Mouse (Mus musculus) right cerebral cortex, adult 18-20 months (tissue): ENCODE results near the gene Coa7.

ENCODE experiments used
- DNase-seq: peaks from one replicate; pipeline ENCODE4 v3.0.0; 2022; ENCODE audit warnings: mixed read lengths

Coa7 gene

DNA sequence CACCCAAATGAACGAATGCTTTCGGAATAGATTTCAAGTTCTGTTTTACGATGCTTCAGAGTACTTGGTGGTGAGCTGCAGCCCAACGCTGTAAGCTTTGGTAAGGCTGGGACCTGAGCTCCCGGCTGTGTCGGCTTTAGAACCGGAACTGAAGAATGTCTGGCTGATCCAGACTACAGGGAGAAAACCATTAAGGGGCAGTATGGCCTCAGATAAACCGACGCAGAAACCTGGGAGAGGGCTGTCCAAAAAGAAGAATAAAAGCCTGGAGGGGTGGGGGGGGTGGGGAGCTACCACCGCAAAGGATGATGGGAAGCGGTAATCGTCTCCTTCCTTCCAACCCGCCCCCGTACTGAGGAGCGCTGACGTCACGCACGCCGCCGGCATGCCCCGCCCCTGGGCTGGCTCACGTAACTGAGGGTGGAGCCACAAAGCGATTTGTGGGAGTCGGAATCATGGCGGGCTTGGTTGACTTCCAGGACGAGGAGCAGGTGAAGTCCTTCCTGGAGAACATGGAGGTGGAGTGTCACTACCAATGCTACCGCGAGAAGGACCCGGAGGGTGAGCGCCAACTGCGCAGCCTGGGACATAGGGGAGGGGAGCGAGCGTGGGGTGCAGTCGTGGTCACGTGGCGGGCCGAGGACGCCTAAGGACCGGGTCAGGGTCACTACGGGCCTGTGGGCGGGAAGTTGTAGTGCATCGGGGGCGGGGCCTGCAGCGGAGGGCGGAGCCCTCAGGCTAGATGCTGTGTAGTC lies at the start of gene Coa7:
TSS of gene Coa7 (plus strand) at position 411 of the 755 bp plus-strand sequence.
- DNase-seq: peak; percentile 97

DNA sequence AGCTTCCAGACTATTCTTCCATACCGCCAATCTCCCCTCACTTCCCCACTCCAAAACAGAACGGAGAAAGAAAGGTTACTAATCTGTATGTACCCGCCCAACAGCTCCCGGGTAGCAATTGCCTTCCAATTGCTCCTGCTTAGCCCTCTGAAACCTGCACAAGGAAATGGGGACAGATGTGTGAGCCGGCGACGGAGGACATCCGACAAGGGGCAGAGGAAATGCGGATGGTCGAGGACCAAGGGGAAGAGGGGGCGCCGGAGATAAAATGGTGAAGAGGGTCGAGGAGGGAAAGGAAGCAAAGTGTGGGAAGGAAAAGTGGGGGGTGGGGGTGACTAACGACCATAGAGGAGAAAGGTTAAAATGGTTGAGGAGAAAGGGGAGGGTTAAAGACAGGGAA lies 27.7 kb upstream of the Coa7 start:
- DNase-seq: no peak

DNA sequence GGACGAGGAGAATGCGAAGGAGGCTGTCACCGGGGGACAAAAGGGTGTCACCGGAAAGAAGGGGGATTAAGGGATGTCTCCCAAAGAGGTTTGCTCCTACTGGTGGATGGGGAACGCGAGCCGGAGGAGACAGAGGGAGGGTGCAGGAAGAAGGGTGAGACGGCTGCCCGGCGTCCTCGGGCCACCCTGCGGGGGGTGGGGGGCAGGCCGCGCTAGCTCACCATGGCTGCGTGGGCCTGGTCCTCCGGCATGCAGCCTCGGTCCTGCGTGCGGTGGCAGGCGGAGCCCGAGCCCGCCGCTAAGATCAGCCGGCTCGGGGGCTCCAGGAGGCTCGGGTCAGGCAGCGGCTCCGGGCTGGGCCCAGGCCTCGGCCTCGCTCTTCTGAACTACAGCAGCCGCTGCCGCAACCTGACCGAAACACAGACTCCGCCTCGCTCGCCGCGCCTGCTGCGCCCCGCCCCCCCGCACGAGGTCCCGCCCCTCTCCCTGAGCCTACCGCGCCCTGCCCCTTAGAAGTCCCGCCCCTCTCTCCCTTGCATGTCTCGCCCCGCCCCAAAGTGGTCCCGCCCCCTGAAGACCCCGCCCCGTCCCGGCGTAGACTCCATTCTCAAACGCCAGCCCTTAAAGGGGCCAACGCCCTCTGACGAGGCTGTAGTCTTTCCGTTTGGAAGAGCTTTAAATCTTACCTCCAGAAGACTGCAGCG lies 27.1 kb upstream of the Coa7 start, which contains the start of gene Zyg11b:
TSS of gene Zyg11b (minus strand) at position 427 of the 704 bp plus-strand sequence.
- DNase-seq: peak; percentile 89

DNA sequence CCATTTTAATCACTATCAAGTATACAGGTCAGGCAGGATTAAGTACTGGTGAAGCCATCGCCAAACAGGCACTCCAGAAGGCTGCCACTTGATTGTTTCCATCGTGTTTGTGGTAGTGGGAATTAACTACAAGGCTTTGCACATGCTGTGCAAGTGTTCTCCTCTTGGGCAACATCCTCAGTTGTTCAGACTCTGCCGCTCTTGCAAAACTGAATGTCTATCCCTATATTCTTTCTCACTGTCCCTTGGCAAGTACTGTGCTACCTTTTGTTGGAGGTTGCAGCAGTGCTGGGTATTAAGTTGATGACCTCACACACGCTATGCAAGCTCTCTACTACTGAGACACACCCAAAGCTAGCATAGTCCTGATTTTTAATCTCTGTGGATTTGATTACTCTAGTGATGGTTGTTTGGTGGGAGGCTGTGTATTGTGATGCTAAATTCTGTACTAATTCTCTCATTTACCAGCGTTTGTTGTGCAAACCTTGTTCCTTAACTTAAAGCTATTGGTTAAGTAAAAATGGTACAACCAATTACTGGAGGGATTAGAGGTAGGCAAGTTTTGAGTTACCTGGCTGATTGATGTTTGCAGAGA lies 25.5 kb upstream of the Coa7 start:
- DNase-seq: no peak

DNA sequence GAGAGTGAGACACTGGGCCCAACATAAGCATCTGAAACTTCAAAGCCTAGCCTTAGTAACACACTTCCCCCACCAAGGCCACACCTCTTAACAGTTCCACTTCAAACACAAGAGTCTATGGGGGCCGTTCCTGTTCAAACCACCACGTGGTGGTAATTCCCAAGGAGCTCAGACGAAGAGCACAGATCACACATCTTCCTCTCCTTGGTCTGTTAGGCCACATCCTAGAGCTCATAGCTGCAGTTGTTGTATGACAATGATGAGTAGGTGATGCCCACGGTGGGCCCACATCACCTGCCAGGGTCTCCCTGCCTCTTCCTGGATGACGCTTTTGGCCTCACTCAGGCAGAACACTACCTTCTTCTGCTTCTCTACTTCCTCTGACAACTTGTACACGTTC lies 17.2 kb upstream of the Coa7 start:
- DNase-seq: no peak

DNA sequence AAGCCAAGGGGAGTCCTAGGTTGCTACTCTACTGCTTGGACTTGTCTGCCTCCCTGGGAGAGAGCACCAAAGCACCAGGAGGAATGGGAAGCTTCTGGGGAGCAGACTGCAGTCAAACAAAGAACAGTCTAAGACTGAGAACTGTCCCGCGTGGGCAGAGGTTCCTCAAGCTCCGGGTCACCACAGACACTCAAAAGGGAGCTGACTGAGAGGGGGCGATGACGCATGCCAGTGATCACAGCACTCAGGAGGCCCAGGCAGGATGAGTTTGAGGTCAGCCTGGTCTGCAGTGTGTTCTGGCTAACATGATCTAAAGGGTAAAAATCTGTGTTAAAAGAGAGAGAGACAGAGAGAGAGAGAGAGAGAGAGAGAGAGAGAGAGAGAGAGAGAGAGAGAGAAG lies 13.9 kb upstream of the Coa7 start:
- DNase-seq: no peak

- DNase-seq: no peak
Measured at GRCm38 (mm10) chr4:108317656-108318605, 10.0 kb upstream of the Coa7 start.

DNA sequence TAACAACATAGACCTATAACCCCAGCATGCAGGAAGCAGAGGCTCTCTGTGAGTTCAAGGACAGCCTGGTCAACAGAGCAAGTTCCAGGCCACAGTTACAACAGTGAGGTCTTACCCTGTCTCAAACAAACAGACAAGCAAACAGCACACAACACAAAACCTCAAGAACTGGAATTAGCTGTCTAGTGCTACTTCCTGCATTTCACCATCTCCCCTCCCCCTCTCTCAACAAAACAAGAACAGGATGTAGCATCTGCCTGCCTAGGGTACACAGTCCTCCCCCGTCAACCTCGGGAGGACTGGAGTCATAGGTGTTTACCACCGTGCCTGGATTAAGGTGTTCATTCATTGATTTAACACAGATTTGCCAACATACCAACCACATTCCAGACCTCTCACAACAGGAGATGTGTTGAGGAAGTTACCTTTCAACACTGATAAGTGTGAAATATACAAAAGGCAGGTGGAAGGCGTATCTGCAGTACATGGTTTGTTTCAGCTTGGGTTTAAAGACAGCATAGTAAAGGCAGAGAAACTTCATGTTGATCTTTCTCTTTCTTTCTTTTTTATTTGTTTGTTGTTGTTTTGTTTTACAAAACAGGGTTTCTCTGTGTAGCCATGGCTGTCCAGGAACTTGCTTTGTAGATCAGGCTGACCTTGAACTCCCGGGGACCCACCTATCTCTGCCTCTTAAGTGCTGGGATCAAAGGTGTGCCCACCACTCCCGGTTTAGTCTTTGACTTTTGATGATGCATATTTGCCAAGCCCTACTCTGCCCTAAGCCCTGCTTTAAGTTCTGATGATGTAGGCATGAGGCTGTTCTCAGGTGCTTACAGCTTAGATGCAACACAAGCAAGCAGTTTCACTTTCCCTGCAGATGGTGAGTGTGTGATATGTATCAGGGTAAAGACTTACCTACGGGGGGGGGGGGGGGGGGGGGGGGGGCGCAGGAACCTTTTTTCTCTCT lies 9.0 kb upstream of the Coa7 start:
- no peak for DNase-seq

GRCm38 (mm10) chr4:108319747-108320146 lies 8.2 kb upstream of the Coa7 start:
- no peak for DNase-seq

- DNase-seq: no peak
Measured at GRCm38 (mm10) chr4:108320627-108321380, 7.1 kb upstream of the Coa7 start.

- DNase-seq: no peak
Measured at GRCm38 (mm10) chr4:108323588-108323987, 4.4 kb upstream of the Coa7 start.

- peak; percentile 17 for DNase-seq
Measured at GRCm38 (mm10) chr4:108327071-108327579, 815 bp upstream of the Coa7 start.

DNA sequence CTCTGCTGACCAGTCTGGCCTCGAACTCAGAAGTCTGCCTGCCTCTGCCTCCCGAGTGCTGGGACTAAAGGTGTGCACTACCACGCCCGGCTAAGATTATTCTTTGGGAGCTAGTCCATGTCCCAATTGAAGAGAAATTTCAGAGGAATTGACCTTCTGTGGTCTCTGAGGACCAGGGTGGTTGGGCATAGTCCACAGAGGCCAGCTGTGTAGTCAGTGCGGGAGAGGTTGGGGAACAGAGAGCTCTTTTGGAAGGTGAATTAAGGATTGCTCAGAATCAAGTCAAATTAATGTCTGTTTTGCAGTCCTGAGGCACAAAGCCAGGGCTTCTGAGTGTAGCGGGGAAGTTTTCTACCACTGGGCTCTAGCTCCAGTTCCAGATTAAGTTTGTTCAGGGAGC lies 1.9 kb downstream of the Coa7 start:
- no peak for DNase-seq

- no peak for DNase-seq
Measured at GRCm38 (mm10) chr4:108332041-108332440, 4.1 kb downstream of the Coa7 start.

DNA sequence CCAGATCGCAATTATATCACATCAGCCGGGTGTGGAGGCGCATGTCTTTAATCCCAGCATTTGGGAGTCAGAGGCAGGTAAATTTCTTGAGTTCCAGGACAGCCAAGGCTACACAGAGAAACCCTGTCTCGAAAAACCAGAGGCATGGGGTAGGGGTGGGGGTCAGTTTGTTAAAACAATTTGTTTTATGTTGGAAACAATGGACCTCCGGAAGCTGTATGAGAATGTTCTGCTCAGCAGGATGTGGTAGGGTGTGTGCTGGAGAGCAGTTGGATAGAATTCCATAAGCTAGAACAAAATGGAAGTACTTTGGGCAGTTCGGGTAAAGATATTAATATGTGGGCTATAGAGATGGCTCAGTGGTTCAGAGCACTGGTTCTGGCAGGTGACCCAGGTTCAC lies 7.5 kb downstream of the Coa7 start:
- no peak for DNase-seq

DNA sequence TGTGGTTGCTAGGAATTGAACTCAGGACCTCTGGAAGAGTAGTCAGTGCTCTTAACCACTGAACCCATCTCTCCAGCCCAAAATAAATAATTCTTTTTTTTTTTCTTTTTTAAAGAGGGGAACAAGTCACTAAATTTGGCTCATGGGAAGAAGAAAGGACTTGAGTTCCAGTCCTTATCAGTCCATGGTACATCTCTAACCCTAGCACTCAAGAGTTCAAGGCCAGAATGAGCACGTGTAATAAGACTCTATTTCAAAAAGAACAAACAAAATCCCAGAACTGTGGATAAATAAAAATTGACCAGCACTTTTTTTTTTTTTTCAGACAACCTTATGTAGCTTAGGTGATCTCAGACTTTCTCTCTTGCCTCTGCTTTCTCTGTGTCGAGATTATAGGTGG lies 8.8 kb downstream of the Coa7 start:
- no peak for DNase-seq

GRCm38 (mm10) chr4:108337817-108338216 lies 9.9 kb downstream of the Coa7 start:
- DNase-seq: no peak

- DNase-seq: no peak
Measured at GRCm38 (mm10) chr4:108338321-108338733, 10.4 kb downstream of the Coa7 start.

- peak; percentile 80 for DNase-seq
Measured at GRCm38 (mm10) chr4:108338811-108339210, 10.9 kb downstream of the Coa7 start.

DNA sequence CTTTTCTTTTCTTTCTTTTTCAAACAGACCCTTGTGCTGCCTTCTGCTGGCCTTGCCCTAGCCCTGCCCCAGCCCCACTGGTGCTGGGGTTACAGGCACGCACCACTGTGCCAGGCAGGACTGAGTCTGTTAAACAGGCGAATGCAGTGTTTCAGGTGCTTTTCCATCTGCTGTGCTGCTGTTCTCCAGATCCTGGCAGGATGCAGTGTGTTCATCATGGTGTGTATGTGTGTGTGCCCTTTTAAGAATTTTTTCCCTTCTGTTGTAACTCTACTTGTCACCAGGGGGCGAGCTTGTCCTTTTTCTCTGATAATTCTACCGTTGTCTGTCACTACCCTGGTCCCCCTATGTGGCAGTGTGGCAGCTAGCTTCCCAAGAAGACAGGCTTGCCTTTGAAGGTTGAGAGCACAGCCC lies 11.3 kb downstream of the Coa7 start:
- peak; percentile 61 for DNase-seq
